Mouse (Mus musculus) neural tube, embryonic 11.5 days (tissue): ENCODE measurements at regions not wholly inside any gene's neighbourhood (a gene's known extent, or its start where the extent isn't known, plus 50 kb on each side); places are given as distances from the start of the nearest gene placed in this dataset.

ENCODE experiments used
- ATAC-seq: fragments of 200-750 bp; cut with Nextera tagmentation; 2 replicates; pipeline ENCODE4 v1.8.0; 2017; ENCODE audit warnings: moderate number of reproducible peaks, mild to moderate bottlenecking, moderate TSS enrichment, moderate library complexity; ENCODE audit not compliant: insufficient read depth, low FRiP score, low TSS enrichment
- DNase-seq: peaks from one replicate; pipeline ENCODE4 v3.0.0-alpha.2; 2015; ENCODE audit warnings: low spot score
- H3K27ac ChIP-seq: fragments of 300-500 bp; sonication (generic); 2 replicates; pipeline ENCODE4 v1.5.1; 2014; ENCODE audit warnings: low read depth, mild to moderate bottlenecking, low read length
- H3K27me3 ChIP-seq: fragments of 300-500 bp; sonication (generic); 2 replicates; pipeline ENCODE4 v1.6.1; 2014; ENCODE audit warnings: mild to moderate bottlenecking, low read length, mixed read lengths; ENCODE audit not compliant: control insufficient read depth, insufficient read depth
- H3K36me3 ChIP-seq: fragments of 300-500 bp; sonication (generic); 2 replicates; pipeline ENCODE4 v1.6.1; 2014; ENCODE audit warnings: mild to moderate bottlenecking, low read length, moderate library complexity, mixed read lengths; ENCODE audit not compliant: control insufficient read depth, insufficient read depth
- H3K4me1 ChIP-seq: fragments of 300-500 bp; sonication (generic); 2 replicates; pipeline ENCODE4 v1.6.1; 2014; ENCODE audit warnings: low read length, mixed read lengths; ENCODE audit not compliant: control insufficient read depth, insufficient read depth
- H3K4me2 ChIP-seq: fragments of 300-500 bp; sonication (generic); 2 replicates; pipeline ENCODE4 v1.6.1; 2014; ENCODE audit warnings: low read depth, mild to moderate bottlenecking, moderate library complexity
- H3K4me3 ChIP-seq: fragments of 300-500 bp; sonication (generic); 2 replicates; pipeline ENCODE4 v1.5.1; 2014; ENCODE audit warnings: low read depth, low read length
- H3K9ac ChIP-seq: fragments of 300-500 bp; sonication (generic); 2 replicates; pipeline ENCODE4 v1.6.1; 2014; ENCODE audit warnings: mild to moderate bottlenecking, low read length
- H3K9me3 ChIP-seq: fragments of 300-500 bp; sonication (generic); 2 replicates; pipeline ENCODE4 v1.6.1; 2016; ENCODE audit warnings: low read length; ENCODE audit not compliant: control insufficient read depth
- WGBS: fragments of 180-500 bp; shearing (Covaris S2); extraction: QIAGEN DNeasy Blood & Tissue Kit; methylation state at CpG from one replicate; pipeline ENCODE4 v1.1.7; 2014; 5-methylcytosine and 5-hydroxymethylcytosine counted together

- Histone ChIP-seq H3K27me3 (no peaks in the 10 kb centered on the region), H3K4me1 (no peaks in the 10 kb centered on the region), H3K36me3 (no peaks in the 10 kb centered on the region), H3K4me3 (no peak overlapping the region), H3K4me2 (no peak overlapping the region), H3K9me3 (no peaks in the 10 kb centered on the region), H3K27ac (no peak overlapping the region), H3K9ac (no peak overlapping the region)
- DNase-seq: no peak
- 72% methylated on average over 10 of the region's 10 CpGs for WGBS
- no peak for ATAC-seq
Observed at GRCm38 (mm10) chr12:70727496-70728259, 97.6 kb upstream of the Frmd6 start.

DNA sequence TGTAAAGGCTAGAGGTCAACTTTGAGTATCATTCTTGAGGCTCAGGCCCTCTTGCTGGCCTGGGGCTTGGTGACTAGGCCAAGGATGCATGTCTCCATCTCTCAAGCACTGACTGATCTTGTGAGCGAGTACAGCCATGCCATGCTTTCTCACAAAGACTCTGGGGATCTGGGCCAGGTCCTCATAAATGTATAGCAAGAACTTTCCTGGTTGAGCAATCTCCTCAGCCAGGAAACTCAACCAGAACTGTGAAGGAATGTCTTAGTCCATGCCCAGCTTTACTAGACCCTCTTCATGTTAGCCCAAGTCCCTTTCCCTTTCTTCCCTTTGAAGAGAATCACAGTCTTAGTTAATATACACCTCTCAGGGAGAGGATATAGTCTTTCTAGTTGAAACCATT is 96.9 kb upstream of the Frmd6 start:
- Histone ChIP-seq H3K4me1 (no peaks in the 10 kb centered on the region), H3K9me3 (no peaks in the 10 kb centered on the region), H3K27ac (no peak overlapping the region), H3K27me3 (no peaks in the 10 kb centered on the region), H3K9ac (no peak overlapping the region), H3K4me3 (no peak overlapping the region), H3K36me3 (no peaks in the 10 kb centered on the region), H3K4me2 (no peak overlapping the region)
- DNase-seq: no peak
- WGBS: 82% methylated on average over 1 of the region's 1 CpGs
- ATAC-seq: no peak

- no peak overlapping the region for H3K27ac ChIP-seq
- no peak overlapping the region for H3K9ac ChIP-seq
- no peaks in the 10 kb centered on the region for H3K9me3 ChIP-seq
- 37% methylated on average over 6 of the region's 6 CpGs for WGBS
- ATAC-seq: no peak
- DNase-seq: no peak
- no peaks in the 10 kb centered on the region for H3K27me3 ChIP-seq
- H3K36me3 ChIP-seq: no peaks in the 10 kb centered on the region
- no peaks in the 10 kb centered on the region for H3K4me1 ChIP-seq
- H3K4me2 ChIP-seq: no peak overlapping the region
- no peak overlapping the region for H3K4me3 ChIP-seq
Observed at GRCm38 (mm10) chr12:70729961-70730360, 95.4 kb upstream of the Frmd6 start.

DNA sequence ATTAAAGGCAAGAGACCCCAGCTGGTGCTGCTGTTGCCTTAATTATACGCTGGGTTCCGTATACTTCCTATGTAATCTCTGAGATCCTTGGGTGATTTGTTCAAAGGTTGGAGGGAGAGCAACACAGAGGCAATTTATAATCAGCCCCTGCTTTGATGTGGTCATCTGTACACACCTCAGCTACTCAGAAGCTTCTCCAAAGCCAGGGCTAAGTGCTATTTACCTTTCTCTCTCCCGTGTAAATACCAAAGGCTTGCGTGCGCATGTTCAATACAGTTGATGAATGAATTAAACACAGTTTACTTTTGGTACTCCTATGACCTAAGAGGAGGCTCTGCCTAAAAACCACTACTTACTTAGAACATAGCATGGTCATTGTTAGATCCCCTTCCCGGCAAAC is 93.8 kb upstream of the Frmd6 start:
- WGBS: 80% methylated on average over 6 of the region's 6 CpGs
- no peak for ATAC-seq

DNA sequence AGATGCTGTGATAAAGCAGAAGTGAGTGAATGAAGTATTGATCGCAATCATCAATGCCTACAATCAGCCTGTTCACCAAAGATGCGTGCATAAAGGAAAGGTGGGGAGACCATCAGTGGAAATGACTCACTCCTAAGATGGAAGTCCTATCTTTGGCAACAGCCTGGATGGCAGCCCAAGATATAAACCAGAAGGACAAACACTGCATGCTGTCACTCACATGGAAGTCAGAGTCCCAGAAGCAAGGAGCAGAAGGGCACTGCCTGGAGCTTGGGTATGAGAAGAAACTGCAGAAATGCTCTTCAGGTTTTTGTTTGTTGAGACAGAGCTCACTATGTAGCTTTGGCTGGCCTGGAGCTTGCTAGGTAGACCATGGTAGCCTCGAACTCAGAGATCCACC is 92.7 kb upstream of the Frmd6 start:
- Histone ChIP-seq H3K27me3 (no peaks in the 10 kb centered on the region), H3K4me3 (no peak overlapping the region), H3K9me3 (no peaks in the 10 kb centered on the region), H3K9ac (no peak overlapping the region), H3K27ac (no peak overlapping the region), H3K4me1 (no peaks in the 10 kb centered on the region), H3K36me3 (no peaks in the 10 kb centered on the region), H3K4me2 (no peak overlapping the region)
- ATAC-seq (no peak), DNase-seq (no peak)
- WGBS: 90% methylated on average over 3 of the region's 3 CpGs

More for the DNA sequence above, 93.8 kb upstream of the Frmd6 start:
- H3K27me3 ChIP-seq: no peaks in the 10 kb centered on the region
- no peaks in the 10 kb centered on the region for H3K36me3 ChIP-seq
- H3K9me3 ChIP-seq: no peaks in the 10 kb centered on the region
- no peak overlapping the region for H3K9ac ChIP-seq
- H3K4me1 ChIP-seq: no peaks in the 10 kb centered on the region
- no peak for DNase-seq
- H3K4me2 ChIP-seq: no peak overlapping the region
- no peak overlapping the region for H3K4me3 ChIP-seq
- no peak overlapping the region for H3K27ac ChIP-seq

DNA sequence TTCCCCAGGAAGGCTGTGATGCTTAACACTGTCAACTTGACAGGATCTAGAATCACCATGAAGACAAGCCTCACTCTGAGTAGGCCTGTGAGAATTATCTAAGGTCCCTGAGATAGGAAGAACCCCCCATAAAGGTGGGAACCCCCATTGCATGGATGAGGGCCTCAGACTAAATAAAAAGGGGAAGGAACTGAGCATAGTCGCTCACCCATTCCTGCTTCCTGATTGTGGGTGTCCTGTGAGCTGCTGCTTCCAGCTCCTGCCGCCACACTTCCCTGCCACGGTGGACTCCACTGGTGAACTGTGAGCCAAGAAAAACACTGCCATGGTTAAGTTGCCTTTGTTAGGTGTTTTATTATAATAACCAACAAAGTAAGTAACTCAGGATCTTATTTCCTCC is 86.8 kb upstream of the Frmd6 start:
- H3K4me2 ChIP-seq: no peak overlapping the region
- no peak for DNase-seq
- 79% methylated on average over 3 of the region's 3 CpGs for WGBS
- no peak overlapping the region for H3K27ac ChIP-seq
- no peaks in the 10 kb centered on the region for H3K9me3 ChIP-seq
- H3K9ac ChIP-seq: no peak overlapping the region
- H3K36me3 ChIP-seq: no peaks in the 10 kb centered on the region
- H3K27me3 ChIP-seq: no peaks in the 10 kb centered on the region
- no peak for ATAC-seq
- no peaks in the 10 kb centered on the region for H3K4me1 ChIP-seq
- no peak overlapping the region for H3K4me3 ChIP-seq

- H3K9ac ChIP-seq: no peak overlapping the region
- H3K36me3 ChIP-seq: no peaks in the 10 kb centered on the region
- no peaks in the 10 kb centered on the region for H3K4me1 ChIP-seq
- no peaks in the 10 kb centered on the region for H3K27me3 ChIP-seq
- WGBS: 86% methylated on average over 6 of the region's 6 CpGs
- no peak for DNase-seq
- H3K9me3 ChIP-seq: no peaks in the 10 kb centered on the region
- no peak overlapping the region for H3K4me3 ChIP-seq
- no peak overlapping the region for H3K4me2 ChIP-seq
- no peak overlapping the region for H3K27ac ChIP-seq
- no peak for ATAC-seq
Observed at GRCm38 (mm10) chr12:70739316-70739715, 86.0 kb upstream of the Frmd6 start.

- Histone ChIP-seq H3K9me3 (no peaks in the 10 kb centered on the region), H3K4me2 (no peak overlapping the region), H3K4me1 (no peaks in the 10 kb centered on the region), H3K4me3 (no peak overlapping the region), H3K9ac (no peak overlapping the region), H3K27me3 (no peaks in the 10 kb centered on the region), H3K36me3 (no peaks in the 10 kb centered on the region), H3K27ac (no peak overlapping the region)
- ATAC-seq: no peak
- WGBS: 78% methylated on average over 7 of the region's 7 CpGs
- DNase-seq: no peak
Observed at GRCm38 (mm10) chr12:70739766-70740165, 85.5 kb upstream of the Frmd6 start.

GRCm38 (mm10) chr12:70742836-70743235 is 82.5 kb upstream of the Frmd6 start:
- Histone ChIP-seq H3K4me1 (no peaks in the 10 kb centered on the region), H3K27ac (no peak overlapping the region), H3K9ac (no peak overlapping the region), H3K4me3 (no peak overlapping the region), H3K27me3 (no peaks in the 10 kb centered on the region), H3K36me3 (no peaks in the 10 kb centered on the region), H3K4me2 (no peak overlapping the region), H3K9me3 (no peaks in the 10 kb centered on the region)
- WGBS: 56% methylated on average over 3 of the region's 3 CpGs
- DNase-seq (no peak), ATAC-seq (no peak)
